Mouse (Mus musculus): ENCODE data around the gene Coq10a. TPM values are rescaled to one million over a fixed set of nuclear protein-coding genes. Genes with fewer than 3 reads are reported as not detected.

The Coq10a gene
- polyA plus RNA-seq, 1 experiment from 2014 or later = 14.5 TPM

GRCm38 (mm10) chr10:128322141-128323108 lies 46.4 kb downstream of the Coq10a start, which contains the start of gene Cnpy2:
TSS of gene Cnpy2 (plus strand) at chr10:128322459.
- H3K4me1 ChIP-seq = peaks cover 9% of the 10 kb centered on the region
- peak within 1 kb of the TSS; percentile 74 for H3K4me3 ChIP-seq (replicated peaks)
- H3K9me3 ChIP-seq = no peaks in the 10 kb centered on the region
- H3K36me3 ChIP-seq = peaks cover 34% of the 10 kb centered on the region
- H3K4me2 ChIP-seq = peak within 1 kb of the TSS; percentile 81
- under 1% methylated on average over 40 of the region's 40 CpGs for WGBS
- H3K27ac ChIP-seq = peak within 1 kb of the TSS; percentile 93
- peak; percentile 86 for ATAC-seq (ENCODE audit: insufficient read depth, low FRiP score, low read depth)
- H3K9ac ChIP-seq = peak within 1 kb of the TSS; percentile 77
- H3K27me3 ChIP-seq (replicated peaks) = no peaks in the 10 kb centered on the region

GRCm38 (mm10) chr10:128321641-128322040 lies 47.2 kb downstream of the Coq10a start:
- Histone ChIP-seq H3K4me3 (replicated peaks) (peak overlapping the region; percentile 74), H3K27me3 (replicated peaks) (no peaks in the 10 kb centered on the region), H3K4me1 (peaks cover 9% of the 10 kb centered on the region), H3K27ac (0 out of 2 replicates have a peak overlapping the region, but pooled peaks have one; percentile 38), H3K36me3 (peaks cover 27% of the 10 kb centered on the region), H3K9ac (peak overlapping the region; percentile 32; the same call in 1 of the 2 replicates), H3K4me2 (peak overlapping the region; percentile 81), H3K9me3 (no peaks in the 10 kb centered on the region)
- 47% methylated on average over 12 of the region's 12 CpGs for WGBS
- ATAC-seq (ENCODE audit: insufficient read depth, low FRiP score, low read depth) = no peak

GRCm38 (mm10) chr10:128315578-128315977 lies 53.2 kb downstream of the Coq10a start:
- ATAC-seq (ENCODE audit: insufficient read depth, low FRiP score, low read depth) = no peak
- H3K36me3 ChIP-seq = peaks cover 45% of the 10 kb centered on the region
- no peak overlapping the region for H3K9ac ChIP-seq
- H3K4me2 ChIP-seq = no peak overlapping the region
- H3K4me3 ChIP-seq (replicated peaks) = no peak overlapping the region
- no peaks in the 10 kb centered on the region for H3K4me1 ChIP-seq
- WGBS = 92% methylated on average over 8 of the region's 8 CpGs
- H3K9me3 ChIP-seq = no peaks in the 10 kb centered on the region
- no peak overlapping the region for H3K27ac ChIP-seq
- no peaks in the 10 kb centered on the region for H3K27me3 ChIP-seq (replicated peaks)

Small RNA genes lying within 50 kb of the gene (microRNA-seq; reads per million reads assigned to microRNA genes)
- gene Gm25361 (not detected), gene Gm26308 (not detected), gene Mir6914 (not detected), gene Mir6915 (1.4 reads per million)

Other genes starting within 250 kb of the Coq10a start
- gene Rbms2, start 188.7 kb downstream of the Coq10a start, polyA plus RNA-seq (2015; fragmentation: Nextera tagmentation; extraction: Ambion mirVana) = 27.3 and 29.8 TPM in 2 replicates
- 4.3 and 5.2 TPM in 2 replicates for gene Gls2, start 174.5 kb downstream of the Coq10a start, polyA plus RNA-seq (2015; fragmentation: Nextera tagmentation; extraction: Ambion mirVana)
- gene Spryd4, start 157.2 kb downstream of the Coq10a start, polyA plus RNA-seq (2015; fragmentation: Nextera tagmentation; extraction: Ambion mirVana) = 31.1 and 34.6 TPM in 2 replicates
- 0.14 TPM in 1 of 2 replicates, not detected in the other for gene Mip, start 143.2 kb downstream of the Coq10a start, polyA plus RNA-seq (2015; fragmentation: Nextera tagmentation; extraction: Ambion mirVana)
- 43.7 and 46.4 TPM in 2 replicates for gene Timeless, start 136.9 kb downstream of the Coq10a start, polyA plus RNA-seq (2015; fragmentation: Nextera tagmentation; extraction: Ambion mirVana)
- gene Apon, start 114.9 kb downstream of the Coq10a start, polyA plus RNA-seq (2015; fragmentation: Nextera tagmentation; extraction: Ambion mirVana) = 0.24 and 0.55 TPM in 2 replicates
- 2.8 and 8.5 TPM in 2 replicates for gene Apof, start 100.3 kb downstream of the Coq10a start, polyA plus RNA-seq (2015; fragmentation: Nextera tagmentation; extraction: Ambion mirVana)
- gene Stat2, start 98.4 kb downstream of the Coq10a start, polyA plus RNA-seq (2015; fragmentation: Nextera tagmentation; extraction: Ambion mirVana) = 13.0 and 16.3 TPM in 2 replicates
- 0.40 and 0.46 TPM in 2 replicates for gene Il23a, start 70.2 kb downstream of the Coq10a start, polyA plus RNA-seq (2015; fragmentation: Nextera tagmentation; extraction: Ambion mirVana)
- gene Pan2, start 65.7 kb downstream of the Coq10a start, polyA plus RNA-seq (2015; fragmentation: Nextera tagmentation; extraction: Ambion mirVana) = 27.1 and 31.2 TPM in 2 replicates
- 331 and 344 TPM in 2 replicates for gene Cnpy2, start 46.5 kb downstream of the Coq10a start, polyA plus RNA-seq (2015; fragmentation: Nextera tagmentation; extraction: Ambion mirVana)
- gene Cs, start 31.3 kb downstream of the Coq10a start, polyA plus RNA-seq (2015; fragmentation: Nextera tagmentation; extraction: Ambion mirVana) = 192 and 212 TPM in 2 replicates
- gene Ankrd52, start 8.1 kb upstream of the Coq10a start, polyA plus RNA-seq (2015; fragmentation: Nextera tagmentation; extraction: Ambion mirVana) = 12.8 and 15.8 TPM in 2 replicates
- 34.5 and 39.4 TPM in 2 replicates for gene Slc39a5, start 32.2 kb upstream of the Coq10a start, polyA plus RNA-seq (2015; fragmentation: Nextera tagmentation; extraction: Ambion mirVana)
- 66.3 and 81.0 TPM in 2 replicates for gene Nabp2, start 42.5 kb upstream of the Coq10a start, polyA plus RNA-seq (2015; fragmentation: Nextera tagmentation; extraction: Ambion mirVana)
- 33.2 and 35.4 TPM in 2 replicates for gene Rnf41, start 42.7 kb upstream of the Coq10a start, polyA plus RNA-seq (2015; fragmentation: Nextera tagmentation; extraction: Ambion mirVana)
- gene Smarcc2, start 90.3 kb upstream of the Coq10a start, polyA plus RNA-seq (2015; fragmentation: Nextera tagmentation; extraction: Ambion mirVana) = 63.1 and 70.0 TPM in 2 replicates
- gene Myl6, start 125.1 kb upstream of the Coq10a start, polyA plus RNA-seq (2015; fragmentation: Nextera tagmentation; extraction: Ambion mirVana) = 1,838 and 1,873 TPM in 2 replicates
- gene Myl6b, start 129.7 kb upstream of the Coq10a start, polyA plus RNA-seq (2015; fragmentation: Nextera tagmentation; extraction: Ambion mirVana) = 3.0 and 3.4 TPM in 2 replicates
- 28.8 and 32.1 TPM in 2 replicates for gene Esyt1, start 156.9 kb upstream of the Coq10a start, polyA plus RNA-seq (2015; fragmentation: Nextera tagmentation; extraction: Ambion mirVana)
- 12.1 and 12.4 TPM in 2 replicates for gene Zc3h10, start 178.8 kb upstream of the Coq10a start, polyA plus RNA-seq (2015; fragmentation: Nextera tagmentation; extraction: Ambion mirVana)
- gene Rpl41, start 180.3 kb upstream of the Coq10a start, polyA plus RNA-seq (2015; fragmentation: Nextera tagmentation; extraction: Ambion mirVana) = 3,689 and 3,942 TPM in 2 replicates
- 213 and 215 TPM in 2 replicates for gene Pa2g4, start 197.0 kb upstream of the Coq10a start, polyA plus RNA-seq (2015; fragmentation: Nextera tagmentation; extraction: Ambion mirVana)
- gene Erbb3, start 220.7 kb upstream of the Coq10a start, polyA plus RNA-seq (2015; fragmentation: Nextera tagmentation; extraction: Ambion mirVana) = 24.0 and 27.6 TPM in 2 replicates